Mouse (Mus musculus) adrenal gland, postnatal 10 days (tissue): ENCODE measurements around the gene Diaph3. TPM values are rescaled to one million over a fixed set of nuclear protein-coding genes. Genes with fewer than 3 reads are reported as not detected.
"Not testable (repeated sequence)": the region's sequence is repeated elsewhere in the genome, so short reads cannot be mapped to it uniquely, and the experiment has no call there.

Experiments
- DNase-seq: peaks from one replicate; pipeline ENCODE4 v3.0.0; 2021; ENCODE audit warnings: mixed read lengths
- total RNA-seq, 2 experiments: library from RNA; stranded (reverse); gene quantifications; 2 replicates each; pipeline ENCODE4 v1.2.3; 2021

Diaph3 gene
- total RNA-seq, 2 experiments from 2014 or later = 7.6 to 12.3 TPM

- DNase-seq = no peak
These were observed 409.7 kb downstream of the Diaph3 start for GRCm38 (mm10) chr14:86731300-86731699.

- DNase-seq = no peak
These were observed 411.4 kb downstream of the Diaph3 start for GRCm38 (mm10) chr14:86729617-86730098.

- no peak for DNase-seq
These were observed 413.4 kb downstream of the Diaph3 start for GRCm38 (mm10) chr14:86727538-86728045.

GRCm38 (mm10) chr14:86721768-86722167 lies 419.3 kb downstream of the Diaph3 start:
- no peak for DNase-seq

- DNase-seq = no peak
These were observed 420.0 kb downstream of the Diaph3 start for GRCm38 (mm10) chr14:86721082-86721481.

GRCm38 (mm10) chr14:86720408-86720807 lies 420.6 kb downstream of the Diaph3 start:
- not testable (repeated sequence) for DNase-seq

GRCm38 (mm10) chr14:86714088-86714690 lies 426.8 kb downstream of the Diaph3 start:
- DNase-seq = no peak

- no peak for DNase-seq
These were observed 437.0 kb downstream of the Diaph3 start for GRCm38 (mm10) chr14:86704080-86704479.

- DNase-seq = no peak
These were observed 439.9 kb downstream of the Diaph3 start for GRCm38 (mm10) chr14:86701145-86701544.

GRCm38 (mm10) chr14:86697887-86698286 lies 443.1 kb downstream of the Diaph3 start:
- peak; percentile 32 for DNase-seq

GRCm38 (mm10) chr14:86692714-86693113 lies 448.3 kb downstream of the Diaph3 start:
- DNase-seq = no peak

- no peak for DNase-seq
These were observed 449.7 kb downstream of the Diaph3 start for GRCm38 (mm10) chr14:86691298-86691697.

GRCm38 (mm10) chr14:86684585-86685503 lies 456.2 kb downstream of the Diaph3 start:
- DNase-seq = no peak

GRCm38 (mm10) chr14:86681951-86682350 lies 459.1 kb downstream of the Diaph3 start:
- DNase-seq = no peak

GRCm38 (mm10) chr14:86678992-86679391 lies 462.0 kb downstream of the Diaph3 start:
- no peak for DNase-seq

GRCm38 (mm10) chr14:86678179-86678780 lies 462.8 kb downstream of the Diaph3 start:
- DNase-seq = no peak

GRCm38 (mm10) chr14:86677015-86677414 lies 464.0 kb downstream of the Diaph3 start:
- DNase-seq = no peak

- DNase-seq = no peak
These were observed 465.7 kb downstream of the Diaph3 start for GRCm38 (mm10) chr14:86675314-86675713.

- peak; percentile 9 for DNase-seq
These were observed 478.2 kb downstream of the Diaph3 start for GRCm38 (mm10) chr14:86662846-86663245.

GRCm38 (mm10) chr14:86660556-86660955 lies 480.5 kb downstream of the Diaph3 start:
- DNase-seq = no peak

GRCm38 (mm10) chr14:86656262-86656661 lies 484.8 kb downstream of the Diaph3 start:
- DNase-seq = no peak

GRCm38 (mm10) chr14:86646499-86647120 lies 494.4 kb downstream of the Diaph3 start:
- DNase-seq = no peak
